Mouse (Mus musculus) hematopoietic multipotent progenitor cell, adult 10-12 weeks (in vitro differentiated cells): ENCODE results near the gene Notch2. TPM values are rescaled to one million over a fixed set of nuclear protein-coding genes. Genes with fewer than 3 reads are reported as not detected.

ENCODE experiments used
- polyA plus RNA-seq: library from polyadenylated mRNA; stranded (reverse); fragments of >175 nt; gene quantifications from 2 replicates; pipeline ENCODE4 v1.2.3, GENCODE M21; 2012; ENCODE audit warnings: low replicate concordance

Gene Notch2
- polyA plus RNA-seq = 45.4 and 72.9 TPM in 2 replicates

DNA sequence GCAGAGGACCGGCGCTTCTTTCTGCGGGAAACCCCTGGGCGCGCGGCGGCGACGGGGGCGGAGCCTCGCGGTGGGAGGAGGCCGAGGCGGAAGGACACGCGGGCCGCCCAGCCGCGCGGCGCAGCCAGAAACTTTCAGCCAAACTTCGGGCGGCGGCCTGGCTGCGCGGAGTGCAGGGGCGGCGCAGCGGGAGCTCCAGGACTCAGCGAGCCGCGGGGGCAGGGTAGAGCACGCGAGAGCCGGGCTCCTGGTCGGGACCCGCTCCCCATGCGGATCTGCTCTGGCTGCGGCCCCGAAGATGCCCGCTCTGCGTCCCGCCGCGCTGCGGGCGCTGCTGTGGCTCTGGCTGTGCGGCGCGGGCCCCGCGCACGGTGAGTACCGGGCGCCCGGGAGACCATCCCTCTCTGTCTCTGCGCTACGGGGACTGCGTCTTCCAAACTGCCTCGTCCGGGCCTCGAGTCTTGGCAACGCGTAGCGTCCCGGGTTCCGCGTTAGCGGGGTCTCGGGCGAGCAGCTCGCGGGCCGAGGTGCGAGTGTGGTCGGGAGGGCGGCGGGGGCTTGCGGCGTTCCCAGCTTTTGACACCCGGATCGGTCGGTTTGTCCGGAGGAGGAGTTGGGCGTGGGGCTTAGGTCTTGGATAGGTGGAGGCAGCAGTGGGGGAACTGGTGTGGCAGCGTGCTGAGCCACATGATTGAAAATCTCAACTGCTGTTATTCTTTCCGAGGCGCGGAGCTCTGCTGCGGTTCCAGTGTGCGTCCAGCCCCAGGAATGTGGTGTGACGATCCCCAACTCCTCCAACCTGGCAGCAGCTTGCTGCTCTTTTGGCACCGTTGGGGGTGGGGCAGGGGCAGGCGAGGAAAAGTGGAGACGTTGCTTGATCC is at the start of gene Notch2:
TSS of gene Notch2 (plus strand) at position 127 of the 881 bp plus-strand sequence.

GRCm38 (mm10) chr3:98160330-98160729 is 147.0 kb downstream of the Notch2 start, which contains the start of gene Adam30:
Gene Adam30, plus strand, starts transcription at chr3:98160630.

Other genes with a start within 250 kb of the Notch2 start
- gene Pde4dip, start 124.8 kb upstream of the Notch2 start, polyA plus RNA-seq = 6.9 and 10.3 TPM in 2 replicates
- gene Sec22b, start 112.3 kb upstream of the Notch2 start, polyA plus RNA-seq = 40.2 and 58.4 TPM in 2 replicates
- not detected in 2 replicates for gene Adam30, start 147.1 kb downstream of the Notch2 start, polyA plus RNA-seq
- not detected in 2 replicates for gene Reg4, start 208.6 kb downstream of the Notch2 start, polyA plus RNA-seq